Comparison of ENCODE assay signal across 23 mouse cellular contexts in the genomic region with DNA sequence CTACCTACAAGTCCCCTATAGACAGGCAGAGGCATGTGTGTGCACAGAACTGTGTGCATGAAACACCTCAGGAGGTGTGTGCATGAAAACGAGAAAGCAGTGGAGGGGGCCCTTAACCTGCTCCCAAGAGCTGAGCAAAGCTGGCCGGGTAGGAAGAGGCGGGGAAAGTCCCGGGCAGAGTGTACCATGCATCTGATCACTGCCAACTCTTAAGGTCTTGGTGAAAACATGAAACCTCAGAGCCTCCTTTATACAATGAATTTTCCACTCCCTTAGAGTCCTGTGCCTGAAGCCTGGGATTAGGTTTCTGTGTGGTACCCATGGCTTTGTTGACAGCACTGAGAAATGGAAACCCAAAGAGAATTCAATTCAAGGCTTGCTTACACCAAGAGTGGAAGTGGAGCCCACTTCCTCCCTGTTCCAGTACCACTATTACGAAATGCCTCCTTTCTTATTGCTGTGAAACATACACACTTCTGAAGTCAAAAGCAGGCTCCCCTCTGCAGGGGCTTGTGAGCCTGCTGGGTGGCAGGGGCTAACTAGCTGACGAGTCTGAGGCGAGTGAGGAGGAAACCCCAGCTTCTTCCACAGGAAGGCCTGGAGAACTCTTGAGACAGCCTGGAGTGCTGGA.
DNase-seq lines count a peak whose midpoint lies in the region; ATAC-seq and TF ChIP-seq lines count a peak whose summit lies in the region.
"Had no signal": no experiment of that assay in that cellular context is flagged by ENCODE, and none has a peak within 500 bp of the region (broad histone marks: within the 10 kb centered on the region; RNA-seq: fewer than 3 reads in every experiment).

No protein-coding gene starts in this region.

- ATAC-seq in kidney, postnatal 0 days (replicated peaks; ENCODE audit: low FRiP score, low read depth) = no peak
- ATAC-seq in CD4-positive, CD25-positive, alpha-beta regulatory T cell, adult 4 months = peak; percentile 89
- ATAC-seq in embryonic facial prominence, embryonic 15.5 days (ENCODE audit: insufficient number of reproducible peaks, low FRiP score, low TSS enrichment, low read depth) = peak; percentile 49; the same call in 1 of the 2 replicates
- ATAC-seq in megakaryocyte progenitor cell, adult 5-6 weeks (replicated peaks; ENCODE audit: poor library complexity) = peak; percentile 54

- no peak overlapping the region for H3K4me3 ChIP-seq in kidney, postnatal 0 days (replicated peaks; ENCODE audit: low read depth, low read length)
- H3K4me3 ChIP-seq in embryonic facial prominence, embryonic 15.5 days (replicated peaks) = no peak overlapping the region
- H3K4me3 ChIP-seq: hindbrain, embryonic 12.5 days; left cerebral cortex, adult 2 months; limb, embryonic 13.5 days; liver, embryonic 15.5 days had no signal

- peak; percentile 38 for DNase-seq in kidney, postnatal 0 days (ENCODE audit: low spot score)
- DNase-seq in kidney, adult 11 months = no peak
- DNase-seq in spleen, postnatal 4 days (ENCODE audit: low spot score in 2 of 2) = no peak
- no peak for DNase-seq in kidney, adult 18-20 months
- no peak for DNase-seq in thymus, postnatal 10 days (ENCODE audit: low spot score in 2 of 2)
- DNase-seq: adrenal gland, postnatal 14 days; B cell, adult 2 months; cerebellum, adult 11-12 months; cerebellum, postnatal 36 days; gastrocnemius, postnatal 25 days; kidney, postnatal 4 days; layer of hippocampus, adult 9-11 months; lung, postnatal 14 days; retina, postnatal 1 day; right cerebral cortex, postnatal 4 days; thymus, postnatal 14 days had no signal

- no peaks in the 10 kb centered on the region for H3K9me3 ChIP-seq in kidney, postnatal 0 days (replicated peaks; ENCODE audit: low read length)
- H3K9me3 ChIP-seq in embryonic facial prominence, embryonic 15.5 days (replicated peaks) = no peaks in the 10 kb centered on the region
- H3K9me3 ChIP-seq: hindbrain, embryonic 12.5 days; limb, embryonic 13.5 days; liver, embryonic 15.5 days had no signal

- no peak overlapping the region for H3K9ac ChIP-seq in kidney, postnatal 0 days (ENCODE audit: low read depth, low read length)
- no peak overlapping the region for H3K9ac ChIP-seq in embryonic facial prominence, embryonic 15.5 days
- H3K9ac ChIP-seq: hindbrain, embryonic 12.5 days; limb, embryonic 13.5 days; liver, embryonic 15.5 days had no signal

- 71% methylated on average over 7 of the region's 7 CpGs for WGBS in kidney, postnatal 0 days
- 57% methylated on average over 7 of the region's 7 CpGs for WGBS in embryonic facial prominence, embryonic 15.5 days

- TF ChIP-seq CTCF in kidney, postnatal 0 days (IDR thresholded peaks at IDR 0.05; ENCODE audit: low read depth) = no peak

- no peaks in the 10 kb centered on the region for H3K27me3 ChIP-seq in kidney, postnatal 0 days (ENCODE audit: insufficient read depth, low read length)
- no peaks in the 10 kb centered on the region for H3K27me3 ChIP-seq in embryonic facial prominence, embryonic 15.5 days
- H3K27me3 ChIP-seq: hindbrain, embryonic 12.5 days; limb, embryonic 13.5 days; liver, embryonic 15.5 days had no signal

- H3K4me2 ChIP-seq in kidney, postnatal 0 days (ENCODE audit: low read length) = no peak overlapping the region
- no peak overlapping the region for H3K4me2 ChIP-seq in embryonic facial prominence, embryonic 15.5 days (replicated peaks)
- H3K4me2 ChIP-seq: hindbrain, embryonic 12.5 days; limb, embryonic 13.5 days; liver, embryonic 15.5 days had no signal

- H3K4me1 ChIP-seq in kidney, postnatal 0 days (replicated peaks; ENCODE audit: insufficient read depth, low read length) = peaks cover 18% of the 10 kb centered on the region
- H3K4me1 ChIP-seq in embryonic facial prominence, embryonic 15.5 days = peaks cover 60% of the 10 kb centered on the region
- H3K4me1 ChIP-seq: liver, embryonic 15.5 days had no signal

- no peak overlapping the region for H3K27ac ChIP-seq in kidney, postnatal 0 days
- peak overlapping the region; percentile 35; the same call in 1 of the 2 replicates for H3K27ac ChIP-seq in embryonic facial prominence, embryonic 15.5 days (replicated peaks)
- H3K27ac ChIP-seq: hindbrain, embryonic 12.5 days; left cerebral cortex, adult 2 months; limb, embryonic 13.5 days; liver, embryonic 15.5 days had no signal

- peaks cover 16% of the 10 kb centered on the region; the same call in 1 of the 2 replicates for H3K36me3 ChIP-seq in kidney, postnatal 0 days (ENCODE audit: insufficient read depth, low read length)
- H3K36me3 ChIP-seq in embryonic facial prominence, embryonic 15.5 days = peaks cover 13% of the 10 kb centered on the region
- H3K36me3 ChIP-seq: liver, embryonic 15.5 days had no signal
